Mouse (Mus musculus) lung, adult 18-20 months (tissue): Measurements from ENCODE around the gene Gm20388.

Experiments
- DNase-seq, 2 experiments: peaks; one replicate each; pipeline ENCODE4 v3.0.0; 2022; ENCODE audit warnings: mixed read lengths in 2 of 2

Gm20388 gene

DNA sequence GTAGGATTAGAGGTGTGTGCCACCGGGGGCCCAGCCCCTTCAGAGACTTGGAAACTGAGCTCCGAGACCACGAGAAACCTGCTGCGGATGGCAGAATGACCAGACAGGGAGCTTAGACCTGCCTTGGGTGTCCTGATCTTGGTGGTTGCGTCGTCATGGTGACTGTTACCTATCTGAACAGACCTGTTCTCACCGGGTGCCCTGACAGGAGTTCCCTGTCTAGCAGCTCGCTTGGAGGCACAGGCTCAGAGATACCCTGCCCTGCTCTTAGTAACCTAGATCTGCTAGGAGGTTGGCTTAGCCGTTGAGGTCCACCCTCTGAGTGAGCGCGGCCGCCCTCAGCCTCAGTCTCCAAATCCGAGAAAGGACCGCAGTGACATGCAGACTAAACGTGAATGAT lies 609.6 kb downstream of the Gm20388 start:
- DNase-seq, result no peak

DNA sequence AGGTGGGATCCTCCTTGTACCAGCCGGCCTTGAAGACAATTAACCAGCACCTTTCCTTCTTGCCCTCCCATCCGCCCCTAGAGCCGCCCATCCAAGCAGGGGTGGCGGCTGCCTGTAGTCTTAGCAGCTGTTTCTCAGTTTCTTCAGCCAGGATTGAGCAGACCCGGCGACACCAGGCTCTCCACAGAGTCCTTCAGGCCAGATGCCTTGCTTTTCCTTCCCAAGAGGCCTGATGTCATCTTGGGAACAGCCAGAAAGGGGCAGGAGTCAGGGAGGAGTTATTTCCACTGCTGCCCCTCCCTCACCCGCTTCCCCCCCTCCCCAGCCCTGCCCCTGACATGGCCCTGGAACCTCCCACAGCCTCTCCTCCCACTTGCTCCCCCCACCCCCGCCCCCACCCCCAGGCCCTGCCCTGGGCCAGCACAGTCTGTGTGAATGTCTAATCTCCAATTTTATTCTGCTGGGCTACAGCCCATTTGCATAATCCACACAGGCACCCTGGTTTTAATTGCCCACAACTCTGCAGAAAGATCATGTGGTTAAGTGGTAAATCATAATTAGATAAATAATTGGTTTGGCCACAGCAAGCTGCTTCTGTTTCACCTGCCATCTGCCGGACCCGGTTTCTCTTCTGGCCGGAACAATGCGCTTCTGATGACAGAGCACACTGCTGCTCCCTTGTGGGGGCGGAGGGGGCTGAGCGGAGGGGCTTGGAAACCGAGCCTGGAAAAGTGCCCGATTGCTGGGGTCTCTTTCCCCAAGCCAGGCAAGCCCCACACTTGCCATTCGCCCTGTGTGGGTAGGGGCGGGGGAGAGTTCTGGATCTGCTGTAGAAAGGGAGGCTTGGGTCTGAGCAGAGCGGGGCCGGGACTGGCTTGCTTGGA lies 610.3 kb downstream of the Gm20388 start:
- DNase-seq, result peak in 1 of 2 experiments; percentile 55

DNA sequence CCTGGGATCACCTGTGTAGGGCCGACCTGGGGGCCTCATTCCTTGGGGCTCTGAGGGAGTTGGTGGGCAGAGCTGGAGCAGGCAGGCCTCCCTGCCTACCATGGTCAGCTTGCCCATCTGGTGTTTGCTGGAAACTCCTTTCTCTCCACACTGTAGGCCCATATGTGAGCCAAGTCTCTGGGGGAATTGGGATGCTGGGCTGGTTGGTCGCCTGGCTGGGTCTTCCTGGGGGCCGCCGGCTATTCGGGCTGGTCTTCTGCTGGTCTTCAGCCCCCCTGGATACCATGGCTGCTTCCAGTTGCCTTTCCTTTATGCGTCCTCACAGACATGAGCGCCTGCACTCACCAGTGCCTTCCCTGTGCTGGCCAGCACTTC lies 610.9 kb downstream of the Gm20388 start:
- no peak for DNase-seq

DNA sequence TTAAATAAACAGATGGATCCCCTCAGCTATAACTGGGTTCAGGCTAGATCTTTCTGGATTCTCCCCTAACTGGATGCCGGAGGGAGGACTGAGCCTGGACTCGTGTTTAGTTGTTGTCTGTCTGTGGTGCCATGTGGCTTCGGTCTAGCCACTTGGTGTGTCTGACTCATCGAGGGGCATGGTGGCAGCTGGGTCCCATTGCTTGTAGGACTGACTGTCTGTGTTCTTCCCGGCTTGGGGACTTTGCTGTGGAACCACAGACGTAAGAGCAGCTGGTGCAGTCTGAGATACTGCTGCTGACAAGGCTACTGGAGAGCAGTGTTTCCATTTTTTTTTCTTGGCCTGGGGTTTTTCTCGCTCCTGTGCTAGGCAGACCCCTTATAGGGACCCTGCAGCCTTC lies 613.0 kb downstream of the Gm20388 start:
- DNase-seq, result no peak

DNA sequence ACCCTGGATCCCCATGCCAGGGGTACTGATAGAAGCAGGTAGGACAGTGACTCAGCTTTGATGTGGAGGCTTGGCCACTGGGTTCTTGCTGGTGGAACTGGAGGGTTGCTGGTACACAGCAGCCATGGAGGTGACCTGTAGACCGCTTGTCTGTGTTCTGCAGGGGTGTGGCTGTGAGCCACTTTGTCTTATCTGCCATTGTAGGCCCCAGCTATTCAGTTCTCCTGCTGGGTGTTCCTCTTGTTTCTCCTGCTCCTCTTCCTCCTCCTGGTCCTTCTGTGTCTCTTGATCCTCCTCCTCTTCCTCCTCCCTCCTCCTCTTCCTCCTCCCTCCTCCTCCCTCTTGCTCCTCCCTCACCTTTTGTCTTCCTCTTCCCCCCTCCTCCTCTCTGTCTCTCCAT lies 614.5 kb downstream of the Gm20388 start:
- DNase-seq, result no peak

DNA sequence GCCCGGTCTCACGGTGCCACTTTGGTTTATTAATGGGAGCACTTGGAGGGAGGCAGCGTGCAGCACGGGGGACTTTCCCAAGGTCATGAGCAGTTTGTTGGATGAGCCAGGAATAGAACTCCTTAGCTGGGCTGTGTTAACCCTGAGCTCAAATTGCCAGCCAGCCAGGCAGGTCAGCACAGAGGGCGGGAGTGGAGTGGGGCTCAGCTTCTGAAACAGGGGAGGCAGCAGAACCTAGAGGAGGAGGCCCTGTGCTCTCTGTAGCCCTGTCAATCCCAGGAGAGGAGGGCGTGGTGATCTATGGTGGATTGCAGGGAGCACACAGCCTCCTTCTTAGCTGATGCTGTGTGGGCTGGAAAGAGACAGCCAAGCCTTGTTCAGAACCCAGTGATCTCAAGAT lies 615.2 kb downstream of the Gm20388 start:
- DNase-seq, result no peak

DNA sequence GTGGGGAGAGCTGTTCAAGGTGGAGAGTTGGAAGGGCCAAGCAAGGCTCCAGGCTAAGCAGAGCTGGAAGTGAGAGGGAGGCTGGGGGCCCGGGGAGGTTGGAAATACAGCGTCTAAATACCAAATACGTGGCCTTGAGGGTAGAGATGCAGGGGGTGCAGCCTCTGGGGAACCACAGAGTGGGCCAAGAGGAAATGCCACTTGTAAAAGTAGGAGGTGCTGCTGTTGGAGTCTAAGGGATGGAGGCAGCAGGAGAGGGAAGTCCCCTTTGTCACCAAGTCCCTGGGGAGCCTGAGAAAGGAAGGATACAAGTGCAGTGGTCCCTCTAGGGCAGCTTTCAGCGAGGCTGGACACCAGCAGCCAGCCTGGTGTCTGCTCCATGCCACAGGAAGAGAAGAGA lies 615.9 kb downstream of the Gm20388 start:
- no peak for DNase-seq

DNA sequence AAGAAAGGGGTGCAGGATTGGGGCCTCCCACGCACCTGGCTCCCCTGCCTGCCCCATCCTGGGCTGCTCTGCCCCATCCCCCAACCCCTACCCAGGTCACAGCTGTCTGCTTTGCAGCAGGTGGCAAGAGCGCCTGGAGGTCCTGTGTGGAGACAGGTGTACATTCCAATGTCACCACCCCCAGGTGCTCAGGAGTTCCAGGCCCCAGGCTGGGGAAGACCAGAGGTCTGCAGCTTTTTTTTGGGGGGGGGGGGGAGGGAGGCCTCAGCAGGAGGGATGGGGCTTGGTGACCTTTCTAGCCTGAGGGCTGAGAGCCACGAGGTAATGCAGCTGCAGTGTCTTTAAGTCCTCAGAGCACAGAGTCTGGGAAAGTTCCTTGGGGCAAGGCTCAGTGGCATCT lies 617.7 kb downstream of the Gm20388 start:
- no peak for DNase-seq

DNA sequence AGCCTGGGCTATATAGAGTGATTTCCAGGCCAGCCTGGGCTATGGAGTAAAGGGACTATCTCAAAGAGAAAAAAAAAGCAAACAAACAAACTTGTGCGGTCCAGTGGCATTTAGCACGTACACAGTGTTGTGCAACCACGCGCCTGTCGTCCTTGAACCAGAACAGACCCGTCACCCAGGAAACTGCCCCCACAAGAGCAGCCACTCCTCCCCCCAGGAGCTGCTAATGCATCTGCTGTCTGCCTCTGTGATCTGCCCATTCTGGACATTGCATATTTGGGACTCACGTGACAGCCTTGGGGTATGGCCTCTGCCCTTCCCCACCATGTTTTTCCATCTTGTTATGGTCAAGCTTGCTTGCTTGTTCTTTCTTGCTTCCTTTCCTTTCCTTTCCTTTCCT lies 618.6 kb downstream of the Gm20388 start:
- peak; percentile 60 to 78 for DNase-seq

DNA sequence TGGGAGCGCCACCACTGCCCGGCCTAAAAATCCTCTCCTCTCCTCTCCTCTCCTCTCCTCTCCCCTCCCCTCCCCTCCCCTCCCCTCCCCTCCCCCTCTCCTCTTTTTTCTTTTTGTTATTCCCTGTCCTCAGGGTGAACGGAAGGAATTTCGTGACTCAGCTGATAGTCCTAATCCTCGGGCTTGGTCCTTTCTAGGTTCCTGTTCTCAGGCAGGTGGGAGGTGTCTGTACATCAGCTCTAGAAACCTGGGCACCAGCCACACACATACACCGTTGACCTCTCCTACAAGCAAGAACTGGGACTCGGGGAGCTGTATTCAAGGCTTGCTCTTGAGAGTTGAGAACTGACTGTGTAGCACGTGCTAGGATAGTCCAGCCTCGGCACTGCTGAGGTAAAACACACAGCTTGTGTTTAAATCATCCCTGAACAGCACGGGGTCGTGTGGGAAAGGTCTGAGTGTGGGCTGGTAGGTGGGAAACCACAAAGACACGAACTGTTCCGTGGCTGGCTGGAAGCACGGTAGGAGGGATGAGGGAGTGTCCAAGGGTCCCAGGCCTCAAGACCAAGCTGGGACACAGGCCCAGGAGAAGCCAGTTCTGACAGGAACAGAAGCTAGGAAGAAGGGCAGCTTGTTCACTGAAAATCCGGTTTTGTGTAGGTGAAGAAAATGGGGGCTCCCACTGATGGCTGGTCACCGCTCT lies 620.5 kb downstream of the Gm20388 start:
- no peak for DNase-seq

DNA sequence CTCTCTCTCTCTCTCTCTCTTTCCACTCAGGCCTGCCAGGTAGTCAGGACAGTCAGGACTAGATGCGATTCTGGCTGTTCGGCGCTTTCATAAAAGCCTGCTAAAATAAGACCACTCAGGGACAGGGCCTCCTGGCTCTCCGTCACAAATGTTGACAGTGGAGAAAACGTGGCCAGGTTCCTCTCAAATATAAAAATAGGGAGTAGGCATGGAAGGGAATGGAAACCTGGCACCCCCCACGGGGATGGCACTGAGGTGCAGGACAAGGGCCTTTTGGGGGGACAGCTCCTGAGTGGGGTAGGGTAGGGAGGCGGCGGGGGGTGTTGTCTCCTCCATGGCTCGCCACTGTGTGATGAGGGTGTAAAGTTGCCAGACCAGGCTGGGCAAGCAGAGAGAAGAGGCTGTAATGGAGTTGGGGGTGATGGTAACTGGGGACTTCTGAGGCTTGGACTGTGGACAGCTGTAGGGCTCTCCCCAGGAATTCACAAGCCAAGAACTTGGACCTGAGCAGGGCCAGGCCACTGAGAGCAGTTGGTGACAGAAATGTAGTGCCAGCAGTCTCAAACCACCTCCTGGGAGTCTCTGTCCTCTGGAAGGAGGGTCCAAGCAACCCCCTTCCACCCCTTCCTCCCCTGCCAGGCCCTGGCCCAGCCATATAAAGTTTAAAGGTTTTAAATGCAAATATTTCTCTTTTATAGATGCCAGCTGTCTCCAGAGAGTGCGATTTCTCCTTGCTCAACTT lies 621.3 kb downstream of the Gm20388 start:
- DNase-seq, result no peak

DNA sequence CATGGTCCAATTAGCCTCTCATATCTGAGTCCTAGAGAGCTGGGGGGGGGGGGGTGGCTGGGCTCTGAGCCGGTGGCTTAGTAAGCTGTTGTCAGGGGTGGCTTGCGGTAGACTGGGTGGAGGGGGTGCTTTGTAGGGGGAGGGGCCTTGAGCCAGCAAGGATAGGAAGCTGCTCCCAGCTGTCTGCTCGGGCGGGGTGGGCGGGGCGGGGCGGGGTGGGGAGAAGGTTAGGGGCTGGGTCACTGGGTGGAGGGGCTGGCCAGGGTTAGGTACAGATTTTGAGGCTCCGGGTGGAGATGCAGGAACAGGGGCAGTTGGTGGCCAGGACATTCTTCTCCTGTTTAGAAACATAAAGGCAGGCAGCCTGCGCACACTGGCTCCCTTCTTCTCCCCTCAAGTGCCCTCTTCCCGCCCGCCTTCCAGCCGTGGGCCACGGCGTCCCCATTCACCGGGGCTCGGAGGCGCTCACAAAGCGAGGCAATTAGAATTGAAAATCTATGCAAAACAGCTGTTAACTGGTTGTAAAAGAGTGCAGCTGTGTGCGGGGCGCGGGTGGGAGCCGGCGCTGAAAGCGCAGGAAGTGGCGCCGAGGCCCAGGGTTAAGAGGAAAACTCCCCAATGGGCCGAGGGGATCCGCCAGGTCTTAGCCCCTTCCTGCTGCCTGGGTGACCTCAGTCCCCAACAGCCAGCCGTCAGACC lies 622.0 kb downstream of the Gm20388 start:
- DNase-seq, result no peak

DNA sequence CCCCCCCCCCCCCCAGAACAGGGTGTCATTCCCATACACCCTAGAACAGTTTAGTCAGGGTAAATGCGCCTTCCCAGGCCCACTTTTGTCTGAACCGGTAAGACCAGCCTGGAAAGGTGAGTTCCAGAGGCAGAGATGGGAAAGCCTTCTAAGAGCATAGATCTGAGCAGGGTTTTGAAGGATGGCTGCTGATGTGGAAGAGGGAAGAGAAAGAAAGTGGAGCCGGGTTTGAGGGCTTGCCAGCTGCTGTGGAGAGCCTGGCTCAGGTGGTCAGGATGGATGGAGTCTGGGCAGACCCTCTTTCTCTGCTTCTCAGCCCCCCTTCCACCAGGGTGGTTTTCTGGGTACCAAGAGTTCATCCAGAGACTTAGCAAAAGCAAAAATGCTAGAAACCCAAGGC lies 622.7 kb downstream of the Gm20388 start:
- DNase-seq, result no peak

DNA sequence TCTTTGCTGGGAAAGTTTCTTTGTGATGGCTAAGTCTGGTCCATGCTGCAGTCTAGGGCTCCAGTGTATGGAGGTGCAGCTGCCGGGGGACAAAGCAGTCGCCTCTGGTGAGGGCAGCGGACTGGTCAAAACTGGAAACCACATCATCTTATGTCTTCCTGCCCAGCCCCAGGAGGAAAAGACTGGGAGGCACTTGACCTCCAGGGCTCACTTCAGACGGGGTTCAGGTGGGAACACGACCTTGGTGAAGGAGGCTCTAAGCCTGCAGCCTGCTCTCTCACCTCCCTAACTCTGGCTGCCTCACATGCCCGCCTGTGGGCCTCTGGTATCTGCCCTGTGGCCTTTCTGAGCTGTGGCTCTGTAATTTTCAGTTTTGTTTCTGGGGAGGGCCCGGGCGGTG lies 623.4 kb downstream of the Gm20388 start:
- DNase-seq, result no peak

DNA sequence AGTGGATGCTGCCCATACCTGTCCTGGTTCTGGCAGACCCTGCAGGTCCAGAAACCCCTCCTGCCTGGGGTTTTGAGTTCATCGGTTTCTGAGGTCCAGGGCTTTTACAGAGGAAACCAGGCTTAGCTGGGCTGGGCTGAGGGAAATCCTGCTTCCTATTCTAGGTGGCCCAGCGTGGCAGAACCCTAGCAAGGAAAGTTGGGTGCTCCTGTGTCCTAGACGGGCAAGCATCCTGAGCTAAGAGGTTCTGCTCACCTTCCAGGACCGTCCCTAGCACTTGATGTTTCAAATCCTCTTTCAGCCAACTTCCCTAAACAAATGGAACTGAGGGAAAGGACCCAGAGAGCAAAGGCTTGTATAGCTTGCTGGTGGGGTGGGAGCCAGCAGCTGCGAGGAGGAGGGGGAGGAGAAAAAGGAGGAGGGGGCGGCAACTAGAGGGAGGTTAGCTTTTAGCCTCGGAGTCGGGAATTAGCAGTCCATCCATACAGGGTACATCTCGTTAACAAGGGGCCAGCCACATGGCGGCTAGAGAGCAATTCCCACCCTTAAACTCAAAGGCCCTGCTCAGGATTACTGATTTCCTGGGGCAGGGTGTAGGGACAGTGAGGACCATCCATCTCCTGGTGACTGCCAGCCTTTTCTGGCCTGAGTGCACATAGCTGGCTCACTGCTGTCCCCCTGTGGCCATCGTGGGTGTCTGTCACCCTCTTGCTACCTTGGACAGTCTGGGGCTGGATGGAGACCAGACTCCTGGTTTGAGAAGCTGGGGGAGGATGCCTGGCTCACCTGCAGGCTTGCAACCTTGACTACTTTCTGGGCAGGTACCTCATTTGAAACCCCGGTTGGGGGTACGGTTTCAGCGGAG lies 624.1 kb downstream of the Gm20388 start:
- DNase-seq, result peak; percentile 84 to 90

DNA sequence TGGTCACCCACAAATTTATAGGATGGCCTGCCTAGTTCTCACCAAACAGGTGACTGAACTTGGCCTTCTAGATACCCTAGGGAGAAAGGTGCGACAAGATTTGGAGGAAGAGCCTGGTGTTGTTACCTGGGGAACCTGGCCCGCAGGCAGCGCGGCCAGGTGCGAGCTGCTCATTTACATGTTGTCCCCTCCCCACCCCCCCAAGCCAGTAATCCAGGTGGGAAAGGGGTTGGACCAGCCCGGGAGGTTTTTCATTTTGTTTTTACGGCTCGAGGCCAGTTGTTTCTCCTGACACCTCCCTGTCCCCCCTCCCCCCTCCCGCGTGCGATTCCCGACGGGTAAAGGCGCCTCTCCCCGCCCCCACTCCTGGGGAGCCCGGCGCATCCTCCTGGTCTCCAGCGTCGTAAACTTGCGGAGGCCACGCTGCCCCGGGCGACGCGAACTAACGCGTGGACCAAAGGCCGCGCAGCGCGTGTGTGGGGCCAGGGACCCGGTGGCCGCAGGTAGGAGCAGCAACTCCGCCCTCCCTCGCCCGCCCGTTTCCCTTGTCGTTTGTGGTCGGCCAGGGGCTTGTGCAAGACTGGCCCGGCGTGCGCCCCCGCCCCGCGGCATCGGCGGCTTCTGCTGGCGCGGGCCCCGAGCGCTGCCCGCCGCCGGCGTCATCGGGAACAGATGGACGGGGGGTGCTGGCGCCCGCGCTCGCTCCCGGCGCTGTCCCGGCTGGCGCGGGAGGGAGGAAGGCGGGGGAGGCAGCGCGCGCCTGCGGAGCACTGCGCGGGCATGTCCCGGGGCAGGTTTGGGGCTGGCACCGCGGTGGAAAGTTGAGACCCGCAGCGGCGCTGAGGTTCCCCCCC lies 625.0 kb downstream of the Gm20388 start:
- peak; percentile 63 to 73 for DNase-seq

DNA sequence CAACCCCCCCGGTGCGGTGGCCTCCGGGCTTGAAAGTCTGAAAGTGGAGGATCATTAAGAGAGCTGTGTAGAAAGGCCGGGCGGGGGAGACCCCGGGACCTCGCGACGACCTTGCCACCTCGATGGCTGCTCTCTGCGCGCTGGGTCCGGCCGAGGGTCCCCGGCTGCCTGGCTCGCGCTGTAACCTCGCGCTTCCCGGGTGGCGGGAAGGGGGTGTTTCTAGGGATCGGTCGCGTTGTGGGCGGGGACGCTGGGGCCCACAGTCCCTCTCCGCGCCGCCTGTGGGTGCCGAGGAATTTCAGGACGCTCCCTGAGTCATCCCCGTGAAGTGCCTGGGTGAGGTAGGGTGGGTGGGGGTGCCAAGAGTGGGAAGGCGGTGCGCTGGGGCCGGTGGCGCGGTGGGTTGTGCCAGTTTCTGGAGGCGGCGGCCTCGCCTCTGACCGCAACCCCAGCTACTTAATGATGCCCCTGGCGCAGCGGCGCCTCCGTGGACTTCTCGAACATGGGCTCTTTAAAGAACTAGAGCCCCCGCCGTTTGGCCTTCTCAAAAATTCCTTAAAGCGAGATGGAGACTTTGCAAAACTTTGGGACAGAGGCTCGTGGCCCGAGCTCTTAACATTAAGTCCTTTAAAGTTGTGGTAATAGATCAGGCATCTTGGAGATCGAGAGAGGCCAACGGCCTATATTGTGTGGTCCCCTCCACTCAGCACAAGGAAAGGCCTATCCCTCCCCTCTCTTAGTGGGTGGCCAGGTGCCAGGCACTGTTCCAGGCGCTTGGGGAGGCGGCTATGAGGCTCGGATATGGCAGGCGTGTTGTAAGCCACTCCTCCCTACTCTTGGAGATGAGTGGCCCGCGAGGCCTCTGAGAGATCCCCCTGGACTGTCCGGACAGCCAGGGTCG lies 625.9 kb downstream of the Gm20388 start:
- DNase-seq, result peak; percentile 77 to 87

DNA sequence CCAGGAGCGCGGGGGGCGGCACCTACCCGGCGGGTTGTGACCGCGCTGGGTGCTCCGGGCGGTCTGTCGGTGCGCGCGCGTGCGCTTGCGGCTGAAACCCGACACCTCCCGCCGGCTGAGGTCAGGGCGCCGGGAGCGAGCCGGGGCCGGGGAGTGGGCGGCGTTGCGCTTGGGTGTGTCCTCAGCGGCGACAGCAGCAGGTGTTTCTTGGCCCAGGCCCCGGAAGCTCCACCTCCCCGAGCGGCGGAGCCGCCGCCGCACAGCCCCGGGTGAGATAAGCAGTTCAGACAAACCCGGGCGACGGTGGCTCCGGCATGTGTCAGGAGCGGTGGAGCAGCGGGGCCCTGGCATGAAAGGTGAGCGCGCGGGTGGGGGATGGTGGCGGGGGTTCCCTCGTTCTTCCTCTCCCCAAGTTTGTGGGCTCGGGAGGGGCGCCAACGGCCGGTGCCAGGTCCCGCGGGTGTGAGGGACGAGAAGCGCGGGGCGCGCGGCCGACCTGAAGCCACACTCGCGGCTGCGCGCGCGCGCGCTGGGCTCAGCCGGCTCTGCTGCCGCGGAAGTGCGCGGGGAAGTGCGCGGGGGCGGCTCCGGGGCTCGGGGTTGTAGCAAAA lies 626.7 kb downstream of the Gm20388 start:
- peak; percentile 91 to 94 for DNase-seq

DNA sequence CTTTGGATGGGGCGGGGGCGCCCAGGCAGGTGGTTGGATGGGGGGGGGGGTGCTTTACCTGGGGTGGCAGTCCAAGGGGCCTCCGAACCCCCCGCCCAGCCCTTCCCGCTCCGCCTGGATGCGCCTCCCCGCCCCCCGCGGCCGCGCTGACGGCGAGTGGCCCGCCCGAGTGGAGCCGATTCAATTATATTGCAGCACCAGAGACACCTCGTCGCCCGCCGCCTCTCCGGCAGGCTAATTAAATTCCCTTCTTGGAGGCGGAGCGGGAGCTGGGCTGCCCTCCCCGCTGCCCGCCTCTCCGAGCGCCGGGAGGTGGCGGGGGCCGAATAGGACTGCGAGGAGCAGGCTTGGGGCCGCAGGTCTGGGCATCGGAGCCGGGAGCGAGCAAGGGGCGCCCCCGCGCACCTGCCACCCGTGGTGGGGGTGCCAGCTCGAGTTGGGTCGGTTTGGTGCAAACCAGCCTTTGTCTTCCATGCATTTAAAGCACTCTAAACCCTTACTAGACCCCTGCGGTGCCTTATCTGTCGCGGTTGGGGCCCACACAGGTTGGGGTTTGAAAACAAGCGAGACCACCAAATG lies 627.3 kb downstream of the Gm20388 start:
- DNase-seq, result peak; percentile 72 to 77
